Mouse (Mus musculus): ENCODE measurements around the gene Zfp658. TPM values are rescaled to one million over a fixed set of nuclear protein-coding genes. Genes with fewer than 3 reads are reported as not detected.

The Zfp658 gene
- polyA plus RNA-seq, 1 experiment: 1.5 TPM

DNA sequence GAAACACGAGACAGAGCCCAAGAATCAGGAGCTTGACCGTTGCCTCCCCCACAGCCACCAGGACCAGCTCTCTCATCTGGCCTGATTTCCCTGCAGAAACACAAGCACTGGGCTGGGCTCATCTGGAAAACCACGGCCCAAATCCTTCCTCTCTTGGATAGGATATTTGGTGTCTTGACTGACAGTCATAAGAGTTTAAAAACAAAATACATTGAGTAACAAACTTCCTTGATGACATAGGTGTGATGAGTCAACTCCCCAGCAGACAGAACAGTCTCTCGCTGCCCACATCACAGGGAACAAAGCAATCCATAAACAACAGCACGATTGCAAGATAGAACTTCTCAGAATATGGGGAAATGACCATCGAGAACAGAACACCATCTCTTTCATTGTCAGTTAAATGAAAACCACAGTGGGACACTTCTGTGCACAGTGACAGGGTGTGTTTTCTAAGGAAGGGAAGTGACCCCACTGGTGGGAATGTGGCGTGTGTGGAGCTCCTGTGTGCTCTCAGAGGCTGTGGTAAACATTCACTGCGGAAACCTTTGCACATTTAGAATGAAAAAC, 31.8 kb upstream of the Zfp658 start:
- H3K4me3 ChIP-seq (ENCODE audit: control insufficient read depth, insufficient read depth, low read length): no peak overlapping the region
- H3K36me3 ChIP-seq (ENCODE audit: control insufficient read depth, insufficient read depth, low read length): no peaks in the 10 kb centered on the region
- 33% methylated on average over 8 of the region's 8 CpGs for WGBS
- no peaks in the 10 kb centered on the region for H3K4me1 ChIP-seq (replicated peaks; ENCODE audit: control insufficient read depth, insufficient read depth, low read length)
- DNase-seq: no peak
- TF ChIP-seq POLR2A (IDR thresholded peaks at IDR 0.05; ENCODE audit: control insufficient read depth, extremely low read depth, insufficient read depth, low read length, poor library complexity): no peak
- TF ChIP-seq CTCF (IDR thresholded peaks at IDR 0.05; ENCODE audit: borderline replicate concordance, control insufficient read depth, extremely low read depth, insufficient read depth, low read length, poor library complexity): no peak
- H3K27me3 ChIP-seq (ENCODE audit: control insufficient read depth, insufficient read depth, low read length): no peaks in the 10 kb centered on the region
- no peak overlapping the region for H3K27ac ChIP-seq (ENCODE audit: control insufficient read depth, insufficient read depth, low read length)

DNA sequence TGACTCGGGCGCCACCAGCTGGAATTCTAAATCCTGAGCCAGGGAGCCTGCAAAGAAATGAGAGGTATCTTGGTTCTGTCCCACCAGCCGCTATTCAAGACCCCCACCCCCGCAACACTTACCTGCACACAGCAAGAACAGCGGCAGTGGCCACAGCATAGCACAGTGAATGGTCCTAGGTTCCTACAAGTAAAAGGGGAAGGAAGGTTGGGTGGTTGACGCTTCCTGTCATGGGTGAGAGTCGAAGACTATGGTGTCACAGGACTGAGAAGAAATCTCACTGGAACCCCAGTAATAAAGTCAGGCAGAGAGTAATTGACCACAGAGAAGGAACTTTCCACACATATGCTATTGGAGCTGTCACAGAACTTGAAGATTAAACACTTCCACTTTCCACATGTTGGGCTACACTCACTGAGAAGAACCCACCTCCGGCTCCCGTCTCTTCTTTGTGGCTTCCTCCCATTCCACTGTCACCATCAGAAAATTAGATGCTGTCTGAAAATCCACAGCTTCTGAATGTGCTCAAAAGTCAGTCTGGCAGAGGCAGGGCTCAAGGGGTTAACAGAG, 29.0 kb upstream of the Zfp658 start:
- 17% methylated on average over 9 of the region's 9 CpGs for WGBS
- Histone ChIP-seq H3K36me3 (ENCODE audit: control insufficient read depth, insufficient read depth, low read length) (no peaks in the 10 kb centered on the region), H3K4me1 (replicated peaks; ENCODE audit: control insufficient read depth, insufficient read depth, low read length) (no peaks in the 10 kb centered on the region), H3K27ac (ENCODE audit: control insufficient read depth, insufficient read depth, low read length) (no peak overlapping the region; the same call in 1 of the 2 replicates), H3K4me3 (ENCODE audit: control insufficient read depth, insufficient read depth, low read length) (no peak overlapping the region), H3K27me3 (ENCODE audit: control insufficient read depth, insufficient read depth, low read length) (no peaks in the 10 kb centered on the region)
- no peak for DNase-seq
- no peak for TF ChIP-seq CTCF (IDR thresholded peaks at IDR 0.05; ENCODE audit: borderline replicate concordance, control insufficient read depth, extremely low read depth, insufficient read depth, low read length, poor library complexity)

DNA sequence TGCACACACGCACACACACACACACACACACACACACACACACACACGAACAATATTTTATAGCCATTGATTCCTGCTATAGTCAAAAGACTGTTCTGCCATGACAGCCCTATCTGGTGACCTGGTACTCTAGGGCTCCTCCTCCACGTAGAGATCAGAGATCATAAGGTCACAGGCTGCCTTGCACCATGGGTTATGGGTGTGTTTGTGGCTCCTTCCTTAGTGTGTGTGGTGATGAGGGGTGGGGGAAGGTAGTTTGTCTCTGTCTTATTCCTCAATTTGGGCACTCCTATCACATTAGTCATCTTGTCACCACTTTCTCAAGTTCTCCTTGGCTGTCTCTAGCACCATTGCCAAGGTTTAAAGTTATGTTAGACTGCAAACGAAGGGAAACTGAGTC, 23.5 kb upstream of the Zfp658 start:
- Histone ChIP-seq H3K4me3 (ENCODE audit: control insufficient read depth, insufficient read depth, low read length) (no peak overlapping the region), H3K4me1 (replicated peaks; ENCODE audit: control insufficient read depth, insufficient read depth, low read length) (no peaks in the 10 kb centered on the region), H3K27me3 (ENCODE audit: control insufficient read depth, insufficient read depth, low read length) (no peaks in the 10 kb centered on the region), H3K27ac (ENCODE audit: control insufficient read depth, insufficient read depth, low read length) (no peak overlapping the region), H3K36me3 (ENCODE audit: control insufficient read depth, insufficient read depth, low read length) (no peaks in the 10 kb centered on the region)
- 76% methylated on average over 4 of the region's 4 CpGs for WGBS
- DNase-seq: no peak
- no peak for TF ChIP-seq CTCF (IDR thresholded peaks at IDR 0.05; ENCODE audit: borderline replicate concordance, control insufficient read depth, extremely low read depth, insufficient read depth, low read length, poor library complexity)
- no peak for TF ChIP-seq POLR2A (IDR thresholded peaks at IDR 0.05; ENCODE audit: control insufficient read depth, extremely low read depth, insufficient read depth, low read length, poor library complexity)

DNA sequence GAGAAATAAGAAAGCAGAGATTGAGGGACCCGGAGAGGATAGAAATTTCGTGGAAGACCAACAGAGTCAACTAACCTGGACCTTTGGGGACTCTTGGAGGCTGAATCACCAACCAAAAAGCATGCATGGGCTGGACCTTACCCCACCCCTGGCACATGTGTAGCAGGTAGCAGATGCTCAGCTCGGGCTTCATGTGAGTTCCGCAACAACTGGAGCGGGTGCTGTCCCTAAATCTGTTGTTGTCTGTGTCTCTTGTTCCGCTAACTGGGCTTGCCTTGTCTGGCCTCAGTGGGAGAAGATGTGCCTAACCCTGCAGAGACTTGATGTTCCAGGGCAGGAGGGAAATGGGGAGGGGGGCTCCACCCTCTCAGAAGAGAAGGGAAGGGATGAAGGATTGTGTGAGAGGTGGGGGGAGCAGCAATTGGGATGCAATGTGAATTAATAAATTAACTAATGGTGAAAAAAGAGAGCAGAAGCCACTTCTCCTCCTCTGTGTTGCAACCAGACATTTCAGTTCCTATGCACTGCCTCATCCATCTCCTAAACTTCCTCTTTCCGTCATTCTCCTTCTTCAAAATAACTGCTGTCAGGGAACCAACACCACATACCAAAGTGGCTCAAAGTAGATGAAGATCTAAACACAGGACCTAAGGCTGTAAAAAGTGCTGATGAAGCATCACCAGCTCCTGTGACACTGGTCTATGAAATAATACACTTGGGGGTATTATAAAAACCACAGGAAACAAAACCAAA, 17.7 kb upstream of the Zfp658 start, which contains the start of gene Cd33:
Gene Cd33, minus strand, starts transcription at position 204 of the 753 bp plus-strand sequence.
- 71% methylated on average over 7 of the region's 7 CpGs for WGBS
- no peaks in the 10 kb centered on the region for H3K4me1 ChIP-seq (replicated peaks; ENCODE audit: control insufficient read depth, insufficient read depth, low read length)
- no peaks in the 10 kb centered on the region for H3K36me3 ChIP-seq (ENCODE audit: control insufficient read depth, insufficient read depth, low read length)
- no peak for DNase-seq
- H3K27me3 ChIP-seq (ENCODE audit: control insufficient read depth, insufficient read depth, low read length): no peaks in the 10 kb centered on the region
- TF ChIP-seq POLR2A (IDR thresholded peaks at IDR 0.05; ENCODE audit: control insufficient read depth, extremely low read depth, insufficient read depth, low read length, poor library complexity) (no peak), CTCF (IDR thresholded peaks at IDR 0.05; ENCODE audit: borderline replicate concordance, control insufficient read depth, extremely low read depth, insufficient read depth, low read length, poor library complexity) (no peak)
- H3K27ac ChIP-seq (ENCODE audit: control insufficient read depth, insufficient read depth, low read length): no peak within 1 kb of the TSS
- no peak within 1 kb of the TSS for H3K4me3 ChIP-seq (ENCODE audit: control insufficient read depth, insufficient read depth, low read length)

DNA sequence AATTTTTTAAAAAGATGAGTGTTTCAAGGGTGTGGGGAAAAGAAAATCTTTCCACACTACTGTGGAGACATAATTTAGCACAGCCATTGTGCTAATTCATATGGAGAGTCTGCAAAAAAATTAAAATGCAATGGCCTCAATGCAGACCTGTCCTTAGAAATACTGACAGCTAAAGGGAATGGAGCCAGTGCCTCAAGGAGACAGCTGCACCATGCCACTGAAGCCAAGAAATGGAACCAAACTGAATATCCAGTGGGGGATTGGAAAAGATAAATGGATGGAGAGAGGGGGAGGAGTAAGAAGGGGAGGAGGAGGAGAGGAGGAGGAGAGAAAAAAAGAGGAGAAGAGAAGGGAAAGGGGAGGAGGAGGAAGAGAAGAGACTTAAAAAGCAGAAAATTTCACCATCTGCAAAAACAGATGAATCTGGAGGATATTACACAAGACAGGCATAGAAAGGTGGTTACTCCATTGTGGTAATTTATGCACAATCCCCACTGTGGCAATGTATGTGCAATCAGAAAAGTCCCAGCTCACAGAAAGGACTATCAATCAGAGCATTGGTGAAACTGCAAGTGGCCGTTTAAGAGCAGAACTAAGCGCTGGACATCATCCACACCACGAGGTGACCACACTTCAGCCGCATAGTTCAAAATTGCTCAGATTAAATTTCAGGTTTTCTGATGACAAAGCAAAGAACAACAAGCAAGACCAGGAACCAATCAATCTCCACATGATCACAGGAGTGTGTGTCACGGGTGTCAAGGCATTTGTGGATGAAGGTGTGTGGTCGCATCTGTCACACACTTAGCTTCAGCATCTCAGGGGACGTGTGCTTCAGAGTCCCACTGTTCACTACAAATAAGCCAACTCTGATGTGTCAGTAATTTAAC, 16.2 kb upstream of the Zfp658 start:
- 88% methylated on average over 7 of the region's 7 CpGs for WGBS
- no peaks in the 10 kb centered on the region for H3K4me1 ChIP-seq (replicated peaks; ENCODE audit: control insufficient read depth, insufficient read depth, low read length)
- H3K27ac ChIP-seq (ENCODE audit: control insufficient read depth, insufficient read depth, low read length): no peak overlapping the region
- H3K27me3 ChIP-seq (ENCODE audit: control insufficient read depth, insufficient read depth, low read length): no peaks in the 10 kb centered on the region
- no peaks in the 10 kb centered on the region for H3K36me3 ChIP-seq (ENCODE audit: control insufficient read depth, insufficient read depth, low read length)
- no peak overlapping the region for H3K4me3 ChIP-seq (ENCODE audit: control insufficient read depth, insufficient read depth, low read length)
- no peak for TF ChIP-seq CTCF (IDR thresholded peaks at IDR 0.05; ENCODE audit: borderline replicate concordance, control insufficient read depth, extremely low read depth, insufficient read depth, low read length, poor library complexity)
- no peak for TF ChIP-seq POLR2A (IDR thresholded peaks at IDR 0.05; ENCODE audit: control insufficient read depth, extremely low read depth, insufficient read depth, low read length, poor library complexity)
- DNase-seq: no peak

DNA sequence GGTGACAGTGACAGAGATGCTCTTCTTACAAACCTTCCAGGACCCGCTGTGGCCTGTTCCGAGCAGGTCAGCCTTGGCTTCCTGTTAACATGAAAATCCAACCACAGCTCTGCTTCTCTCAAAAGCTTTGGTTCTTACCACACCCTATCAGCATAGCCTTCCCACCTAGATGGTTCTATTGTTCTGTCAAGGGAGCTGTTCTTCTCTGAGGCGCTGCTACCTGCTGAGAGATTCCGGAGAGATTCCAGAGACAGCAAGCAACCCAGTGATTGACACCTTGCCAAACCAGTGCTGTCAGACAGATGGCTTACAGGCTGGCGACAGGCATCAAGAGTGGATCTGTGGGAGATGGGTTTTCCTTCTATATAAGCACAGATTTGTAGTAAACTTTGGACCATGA, 14.4 kb upstream of the Zfp658 start:
- no peak for DNase-seq
- H3K27ac ChIP-seq (ENCODE audit: control insufficient read depth, insufficient read depth, low read length): no peak overlapping the region
- WGBS: 56% methylated on average over 5 of the region's 5 CpGs
- no peak overlapping the region for H3K4me3 ChIP-seq (ENCODE audit: control insufficient read depth, insufficient read depth, low read length)
- no peak for TF ChIP-seq CTCF (IDR thresholded peaks at IDR 0.05; ENCODE audit: borderline replicate concordance, control insufficient read depth, extremely low read depth, insufficient read depth, low read length, poor library complexity)
- no peak for TF ChIP-seq POLR2A (IDR thresholded peaks at IDR 0.05; ENCODE audit: control insufficient read depth, extremely low read depth, insufficient read depth, low read length, poor library complexity)
- no peaks in the 10 kb centered on the region for H3K36me3 ChIP-seq (ENCODE audit: control insufficient read depth, insufficient read depth, low read length)
- H3K4me1 ChIP-seq (replicated peaks; ENCODE audit: control insufficient read depth, insufficient read depth, low read length): no peaks in the 10 kb centered on the region
- no peaks in the 10 kb centered on the region for H3K27me3 ChIP-seq (ENCODE audit: control insufficient read depth, insufficient read depth, low read length)
